Mouse (Mus musculus): Measurements from ENCODE around the gene Gm10382.

The Gm10382 gene

GRCm38 (mm10) chr5:125389131-125389578 is at the start of gene Gm10382:
Gene Gm10382, plus strand, starts transcription at chr5:125389322.
- DNase-seq (ENCODE audit: low read depth, low spot score) = peak; percentile 62

GRCm38 (mm10) chr5:125339851-125340531 is 49.1 kb upstream of the Gm10382 start:
- peak; percentile 35 for DNase-seq (ENCODE audit: low read depth, low spot score)

GRCm38 (mm10) chr5:125340547-125341262 is 48.4 kb upstream of the Gm10382 start, which contains the start of gene Scarb1:
Gene Scarb1, minus strand, starts transcription at chr5:125341094.
- peak; percentile 74 for DNase-seq (ENCODE audit: low read depth, low spot score)

- DNase-seq (ENCODE audit: low read depth, low spot score) = peak; percentile 48
Measured at GRCm38 (mm10) chr5:125341459-125342090, 47.5 kb upstream of the Gm10382 start.

- DNase-seq (ENCODE audit: low read depth, low spot score) = no peak
Measured at GRCm38 (mm10) chr5:125344296-125344695, 44.8 kb upstream of the Gm10382 start.

- DNase-seq (ENCODE audit: low read depth, low spot score) = no peak
Measured at GRCm38 (mm10) chr5:125348067-125348466, 41.1 kb upstream of the Gm10382 start.

GRCm38 (mm10) chr5:125348487-125348886 is 40.6 kb upstream of the Gm10382 start:
- DNase-seq (ENCODE audit: low read depth, low spot score) = peak; percentile 47

- DNase-seq (ENCODE audit: low read depth, low spot score) = no peak
Measured at GRCm38 (mm10) chr5:125349391-125349790, 39.7 kb upstream of the Gm10382 start.

GRCm38 (mm10) chr5:125351057-125351456 is 38.1 kb upstream of the Gm10382 start:
- DNase-seq (ENCODE audit: low read depth, low spot score) = no peak

GRCm38 (mm10) chr5:125351939-125352338 is 37.2 kb upstream of the Gm10382 start:
- no peak for DNase-seq (ENCODE audit: low read depth, low spot score)

GRCm38 (mm10) chr5:125352781-125353294 is 36.3 kb upstream of the Gm10382 start:
- no peak for DNase-seq (ENCODE audit: low read depth, low spot score)

GRCm38 (mm10) chr5:125354885-125355492 is 34.1 kb upstream of the Gm10382 start:
- DNase-seq (ENCODE audit: low read depth, low spot score) = no peak

- DNase-seq (ENCODE audit: low read depth, low spot score) = no peak
Measured at GRCm38 (mm10) chr5:125355650-125356049, 33.5 kb upstream of the Gm10382 start.

GRCm38 (mm10) chr5:125357543-125358269 is 31.4 kb upstream of the Gm10382 start:
- DNase-seq (ENCODE audit: low read depth, low spot score) = no peak

GRCm38 (mm10) chr5:125358270-125358608 is 30.9 kb upstream of the Gm10382 start:
- DNase-seq (ENCODE audit: low read depth, low spot score) = no peak

GRCm38 (mm10) chr5:125360566-125360965 is 28.6 kb upstream of the Gm10382 start:
- no peak for DNase-seq (ENCODE audit: low read depth, low spot score)

GRCm38 (mm10) chr5:125360981-125361510 is 28.1 kb upstream of the Gm10382 start:
- DNase-seq (ENCODE audit: low read depth, low spot score) = no peak

GRCm38 (mm10) chr5:125363894-125364293 is 25.2 kb upstream of the Gm10382 start:
- DNase-seq (ENCODE audit: low read depth, low spot score) = no peak

GRCm38 (mm10) chr5:125364851-125365429 is 24.2 kb upstream of the Gm10382 start:
- DNase-seq (ENCODE audit: low read depth, low spot score) = no peak

GRCm38 (mm10) chr5:125368156-125368555 is 21.0 kb upstream of the Gm10382 start:
- DNase-seq (ENCODE audit: low read depth, low spot score) = no peak

GRCm38 (mm10) chr5:125368568-125368967 is 20.6 kb upstream of the Gm10382 start:
- DNase-seq (ENCODE audit: low read depth, low spot score) = no peak

All from c-Kit-negative CD71-positive TER-119-positive erythroid progenitor cells, embryonic 14.5 days (primary cell).